Mouse (Mus musculus): ENCODE measurements at regions not wholly inside any gene's neighbourhood (a gene's known extent, or its start where the extent isn't known, plus 50 kb on each side); places are given as distances from the start of the nearest gene placed in this dataset.

GRCm38 (mm10) chr17:82199031-82199642, 461.0 kb upstream of the Slc8a1 start:
- DNase-seq (no peak), ATAC-seq (no peak)
- 60% methylated on average over 5 of the region's 5 CpGs for WGBS (ENCODE audit: insufficient replicate concordance)
- no peaks in the 10 kb centered on the region for H3K4me1 ChIP-seq (ENCODE audit: insufficient read depth)
- H3K4me2 ChIP-seq (ENCODE audit: low read depth, low read length) = no peak overlapping the region
- no peaks in the 10 kb centered on the region for H3K27me3 ChIP-seq (ENCODE audit: insufficient read depth, low read length)
- no peak overlapping the region for H3K9ac ChIP-seq (replicated peaks)
- no peak for TF ChIP-seq CTCF (IDR thresholded peaks at IDR 0.05; ENCODE audit: low read depth)
- TF ChIP-seq EP300 (IDR thresholded peaks at IDR 0.05; ENCODE audit: low read depth) = no peak
- H3K27ac ChIP-seq (ENCODE audit: low read depth) = no peak overlapping the region
- no peaks in the 10 kb centered on the region for H3K36me3 ChIP-seq (replicated peaks; ENCODE audit: insufficient read depth, low read length)
- no peaks in the 10 kb centered on the region for H3K9me3 ChIP-seq (ENCODE audit: low read length)
- no peak overlapping the region for H3K4me3 ChIP-seq (ENCODE audit: low read depth, low read length)

GRCm38 (mm10) chr17:82184261-82184660, 446.1 kb upstream of the Slc8a1 start:
- H3K27ac ChIP-seq (ENCODE audit: low read depth) = no peak overlapping the region
- H3K4me3 ChIP-seq (ENCODE audit: low read depth, low read length) = no peak overlapping the region
- H3K4me1 ChIP-seq (ENCODE audit: insufficient read depth) = no peaks in the 10 kb centered on the region
- no peak for ATAC-seq
- H3K9me3 ChIP-seq (ENCODE audit: low read length) = no peaks in the 10 kb centered on the region
- DNase-seq = no peak
- no peaks in the 10 kb centered on the region for H3K27me3 ChIP-seq (ENCODE audit: insufficient read depth, low read length)
- TF ChIP-seq CTCF (IDR thresholded peaks at IDR 0.05; ENCODE audit: low read depth) (no peak), EP300 (IDR thresholded peaks at IDR 0.05; ENCODE audit: low read depth) (no peak)
- no peaks in the 10 kb centered on the region for H3K36me3 ChIP-seq (replicated peaks; ENCODE audit: insufficient read depth, low read length)
- no peak overlapping the region for H3K9ac ChIP-seq (replicated peaks)
- no peak overlapping the region for H3K4me2 ChIP-seq (ENCODE audit: low read depth, low read length)
- WGBS (ENCODE audit: insufficient replicate concordance) = 71% methylated on average over 2 of the region's 2 CpGs

GRCm38 (mm10) chr17:82171216-82171615, 433.0 kb upstream of the Slc8a1 start:
- Histone ChIP-seq H3K9me3 (ENCODE audit: low read length) (no peaks in the 10 kb centered on the region), H3K9ac (replicated peaks) (no peak overlapping the region), H3K4me3 (ENCODE audit: low read depth, low read length) (no peak overlapping the region), H3K4me2 (ENCODE audit: low read depth, low read length) (no peak overlapping the region), H3K4me1 (ENCODE audit: insufficient read depth) (no peaks in the 10 kb centered on the region), H3K36me3 (replicated peaks; ENCODE audit: insufficient read depth, low read length) (no peaks in the 10 kb centered on the region), H3K27me3 (ENCODE audit: insufficient read depth, low read length) (no peaks in the 10 kb centered on the region), H3K27ac (ENCODE audit: low read depth) (no peak overlapping the region)
- WGBS (ENCODE audit: insufficient replicate concordance) = 56% methylated on average over 1 of the region's 1 CpGs
- ATAC-seq (no peak), DNase-seq (no peak)
- TF ChIP-seq CTCF (IDR thresholded peaks at IDR 0.05; ENCODE audit: low read depth) = no peak
- no peak for TF ChIP-seq EP300 (IDR thresholded peaks at IDR 0.05; ENCODE audit: low read depth)

- no peaks in the 10 kb centered on the region for H3K9me3 ChIP-seq (ENCODE audit: low read length)
- ATAC-seq (no peak), DNase-seq (no peak)
- H3K4me3 ChIP-seq (ENCODE audit: low read depth, low read length) = no peak overlapping the region
- H3K27me3 ChIP-seq (ENCODE audit: insufficient read depth, low read length) = no peaks in the 10 kb centered on the region
- H3K9ac ChIP-seq (replicated peaks) = no peak overlapping the region
- H3K36me3 ChIP-seq (replicated peaks; ENCODE audit: insufficient read depth, low read length) = no peaks in the 10 kb centered on the region
- no peak overlapping the region for H3K27ac ChIP-seq (ENCODE audit: low read depth)
- no peaks in the 10 kb centered on the region for H3K4me1 ChIP-seq (ENCODE audit: insufficient read depth)
- WGBS (ENCODE audit: insufficient replicate concordance) = 50% methylated on average over 2 of the region's 2 CpGs
- TF ChIP-seq CTCF (IDR thresholded peaks at IDR 0.05; ENCODE audit: low read depth) (no peak), EP300 (IDR thresholded peaks at IDR 0.05; ENCODE audit: low read depth) (no peak)
- no peak overlapping the region for H3K4me2 ChIP-seq (ENCODE audit: low read depth, low read length)
These were observed 415.3 kb upstream of the Slc8a1 start for GRCm38 (mm10) chr17:82153446-82153845.

GRCm38 (mm10) chr17:82134843-82135242, 396.7 kb upstream of the Slc8a1 start:
- no peak overlapping the region for H3K27ac ChIP-seq (ENCODE audit: low read depth)
- 64% methylated on average over 3 of the region's 3 CpGs for WGBS (ENCODE audit: insufficient replicate concordance)
- no peaks in the 10 kb centered on the region for H3K27me3 ChIP-seq (ENCODE audit: insufficient read depth, low read length)
- no peak for ATAC-seq
- H3K4me1 ChIP-seq (ENCODE audit: insufficient read depth) = no peaks in the 10 kb centered on the region
- H3K4me3 ChIP-seq (ENCODE audit: low read depth, low read length) = no peak overlapping the region
- H3K9ac ChIP-seq (replicated peaks) = no peak overlapping the region
- no peak for TF ChIP-seq CTCF (IDR thresholded peaks at IDR 0.05; ENCODE audit: low read depth)
- TF ChIP-seq EP300 (IDR thresholded peaks at IDR 0.05; ENCODE audit: low read depth) = no peak
- no peak overlapping the region for H3K4me2 ChIP-seq (ENCODE audit: low read depth, low read length)
- no peaks in the 10 kb centered on the region for H3K9me3 ChIP-seq (ENCODE audit: low read length)
- no peaks in the 10 kb centered on the region for H3K36me3 ChIP-seq (replicated peaks; ENCODE audit: insufficient read depth, low read length)
- no peak for DNase-seq

GRCm38 (mm10) chr17:82132941-82133340, 394.8 kb upstream of the Slc8a1 start:
- no peak for ATAC-seq
- Histone ChIP-seq H3K9ac (replicated peaks) (no peak overlapping the region), H3K9me3 (ENCODE audit: low read length) (no peaks in the 10 kb centered on the region)

GRCm38 (mm10) chr17:82087141-82087540, 349.0 kb upstream of the Slc8a1 start:
- WGBS (ENCODE audit: insufficient replicate concordance) = 58% methylated on average over 3 of the region's 3 CpGs
- ATAC-seq = no peak

More at GRCm38 (mm10) chr17:82132941-82133340, 394.8 kb upstream of the Slc8a1 start:
- Histone ChIP-seq H3K27ac (ENCODE audit: low read depth) (no peak overlapping the region), H3K4me1 (ENCODE audit: insufficient read depth) (no peaks in the 10 kb centered on the region), H3K36me3 (replicated peaks; ENCODE audit: insufficient read depth, low read length) (no peaks in the 10 kb centered on the region), H3K27me3 (ENCODE audit: insufficient read depth, low read length) (no peaks in the 10 kb centered on the region), H3K4me2 (ENCODE audit: low read depth, low read length) (no peak overlapping the region), H3K4me3 (ENCODE audit: low read depth, low read length) (no peak overlapping the region)
- TF ChIP-seq CTCF (IDR thresholded peaks at IDR 0.05; ENCODE audit: low read depth) = no peak
- no peak for TF ChIP-seq EP300 (IDR thresholded peaks at IDR 0.05; ENCODE audit: low read depth)
- 60% methylated on average over 3 of the region's 3 CpGs for WGBS (ENCODE audit: insufficient replicate concordance)
- DNase-seq = no peak

More at GRCm38 (mm10) chr17:82087141-82087540, 349.0 kb upstream of the Slc8a1 start:
- H3K27me3 ChIP-seq (ENCODE audit: insufficient read depth, low read length) = no peaks in the 10 kb centered on the region
- H3K27ac ChIP-seq (ENCODE audit: low read depth) = no peak overlapping the region
- H3K9ac ChIP-seq (replicated peaks) = no peak overlapping the region
- no peaks in the 10 kb centered on the region for H3K36me3 ChIP-seq (replicated peaks; ENCODE audit: insufficient read depth, low read length)
- H3K9me3 ChIP-seq (ENCODE audit: low read length) = no peaks in the 10 kb centered on the region
- no peak for DNase-seq
- H3K4me1 ChIP-seq (ENCODE audit: insufficient read depth) = no peaks in the 10 kb centered on the region
- H3K4me2 ChIP-seq (ENCODE audit: low read depth, low read length) = no peak overlapping the region
- no peak for TF ChIP-seq CTCF (IDR thresholded peaks at IDR 0.05; ENCODE audit: low read depth)
- no peak for TF ChIP-seq EP300 (IDR thresholded peaks at IDR 0.05; ENCODE audit: low read depth)
- H3K4me3 ChIP-seq (ENCODE audit: low read depth, low read length) = no peak overlapping the region

All from liver, postnatal 0 days (tissue).